Mouse (Mus musculus): Measurements from ENCODE around the gene Gpbar1. TPM values are rescaled to one million over a fixed set of nuclear protein-coding genes. Genes with fewer than 3 reads are reported as not detected.
"Not testable (repeated sequence)": the region's sequence is repeated elsewhere in the genome, so short reads cannot be mapped to it uniquely, and the experiment has no call there.

Gene Gpbar1
- total and polyA plus RNA-seq, 2 experiments = 0.11 TPM; not detected in 1

DNA sequence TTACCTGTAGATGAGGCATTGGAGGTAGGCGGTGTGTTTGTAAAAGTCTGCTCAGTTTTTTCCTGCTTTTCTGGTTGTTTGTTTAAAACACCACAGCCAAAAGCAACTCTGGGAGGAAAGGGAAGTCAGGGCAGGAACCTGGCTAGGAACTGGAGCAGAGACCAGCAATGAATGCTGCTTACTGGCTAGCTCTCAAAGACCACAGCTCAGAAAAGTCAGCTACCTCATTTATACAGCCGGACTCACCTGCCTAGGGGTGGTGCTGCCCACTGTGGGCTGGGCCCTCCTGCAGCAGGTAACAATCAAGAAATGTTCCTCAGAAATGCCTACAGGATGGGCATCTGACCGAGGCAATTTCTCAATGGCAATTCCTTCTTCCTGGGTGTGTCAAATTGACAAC, 36.4 kb downstream of the Gpbar1 start:
- H3K4me1 ChIP-seq (ENCODE audit: control insufficient read depth, insufficient read depth, low read length) = peaks cover 6% of the 10 kb centered on the region; the same call in 1 of the 2 replicates
- no peak for TF ChIP-seq CTCF (IDR thresholded peaks at IDR 0.05; ENCODE audit: low read depth, low read length)
- TF ChIP-seq POLR2A (IDR thresholded peaks at IDR 0.05; ENCODE audit: extremely low read depth, insufficient read depth, low read length) = no peak
- H3K27me3 ChIP-seq (ENCODE audit: control insufficient read depth, insufficient read depth, low read length) = no peaks in the 10 kb centered on the region
- no peak overlapping the region for H3K9ac ChIP-seq (ENCODE audit: low read depth, low read length)
- no peaks in the 10 kb centered on the region for H3K79me2 ChIP-seq (ENCODE audit: control insufficient read depth, insufficient read depth, low read length)
- no peak for DNase-seq (ENCODE audit: extremely low read depth, low read depth, low spot score)
- H3K27ac ChIP-seq (replicated peaks; ENCODE audit: insufficient read depth, low read depth, low read length) = no peak overlapping the region
- no peaks in the 10 kb centered on the region for H3K36me3 ChIP-seq (ENCODE audit: control insufficient read depth, insufficient read depth, low read length)
- H3K4me3 ChIP-seq (ENCODE audit: insufficient read depth, low read depth, low read length) = no peak overlapping the region
- 84% methylated on average over 3 of the region's 3 CpGs for WGBS

- H3K79me2 ChIP-seq (ENCODE audit: control insufficient read depth, insufficient read depth, low read length) = no peaks in the 10 kb centered on the region
- DNase-seq (ENCODE audit: extremely low read depth, low read depth, low spot score) = no peak
- H3K9ac ChIP-seq (ENCODE audit: low read depth, low read length) = no peak overlapping the region
- TF ChIP-seq CTCF (IDR thresholded peaks at IDR 0.05; ENCODE audit: low read depth, low read length) = no peak
- TF ChIP-seq POLR2A (IDR thresholded peaks at IDR 0.05; ENCODE audit: extremely low read depth, insufficient read depth, low read length) = no peak
- no peaks in the 10 kb centered on the region for H3K36me3 ChIP-seq (ENCODE audit: control insufficient read depth, insufficient read depth, low read length)
- H3K27ac ChIP-seq (replicated peaks; ENCODE audit: insufficient read depth, low read depth, low read length) = no peak overlapping the region
- 76% methylated on average over 4 of the region's 4 CpGs for WGBS
- H3K27me3 ChIP-seq (ENCODE audit: control insufficient read depth, insufficient read depth, low read length) = no peaks in the 10 kb centered on the region
- no peak overlapping the region for H3K4me3 ChIP-seq (ENCODE audit: insufficient read depth, low read depth, low read length)
- H3K4me1 ChIP-seq (ENCODE audit: control insufficient read depth, insufficient read depth, low read length) = peaks cover 6% of the 10 kb centered on the region; the same call in 1 of the 2 replicates
Measured at GRCm38 (mm10) chr1:74316114-74316827, 37.9 kb downstream of the Gpbar1 start.

GRCm38 (mm10) chr1:74318711-74319110, 40.4 kb downstream of the Gpbar1 start:
- Histone ChIP-seq H3K4me1 (ENCODE audit: control insufficient read depth, insufficient read depth, low read length) (peaks cover 6% of the 10 kb centered on the region; the same call in 1 of the 2 replicates), H3K27ac (replicated peaks; ENCODE audit: insufficient read depth, low read depth, low read length) (no peak overlapping the region), H3K4me3 (ENCODE audit: insufficient read depth, low read depth, low read length) (no peak overlapping the region), H3K27me3 (ENCODE audit: control insufficient read depth, insufficient read depth, low read length) (no peaks in the 10 kb centered on the region), H3K36me3 (ENCODE audit: control insufficient read depth, insufficient read depth, low read length) (no peaks in the 10 kb centered on the region), H3K79me2 (ENCODE audit: control insufficient read depth, insufficient read depth, low read length) (no peaks in the 10 kb centered on the region), H3K9ac (ENCODE audit: low read depth, low read length) (no peak overlapping the region)
- TF ChIP-seq CTCF (IDR thresholded peaks at IDR 0.05; ENCODE audit: low read depth, low read length) = no peak
- no peak for TF ChIP-seq POLR2A (IDR thresholded peaks at IDR 0.05; ENCODE audit: extremely low read depth, insufficient read depth, low read length)
- DNase-seq (ENCODE audit: extremely low read depth, low read depth, low spot score) = peak; percentile 51
- 21% methylated on average over 3 of the region's 3 CpGs for WGBS

GRCm38 (mm10) chr1:74321396-74321795, 43.0 kb downstream of the Gpbar1 start:
- H3K4me1 ChIP-seq (ENCODE audit: control insufficient read depth, insufficient read depth, low read length) = peaks cover 6% of the 10 kb centered on the region; the same call in 1 of the 2 replicates

DNA sequence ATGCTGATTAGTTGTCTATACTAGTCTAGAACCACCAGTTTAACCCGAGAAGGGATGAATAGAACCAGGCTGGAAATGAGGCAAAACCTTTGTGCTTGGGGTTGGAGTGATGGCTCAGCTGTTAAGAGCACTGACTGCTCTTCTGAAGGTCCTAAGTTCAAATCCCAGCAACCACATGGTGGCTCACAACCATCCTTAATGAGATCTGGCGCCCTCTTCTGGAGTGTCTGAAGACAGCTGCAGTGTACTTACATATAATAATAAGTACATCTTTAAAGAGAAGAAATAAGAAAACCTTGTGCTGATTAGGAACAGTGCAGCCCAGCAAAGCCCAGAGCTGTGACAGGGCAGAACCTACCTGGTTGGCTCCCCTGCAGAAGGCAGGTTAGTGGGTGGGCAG, 48.6 kb downstream of the Gpbar1 start:
- 97% methylated on average over 2 of the region's 2 CpGs for WGBS

More at GRCm38 (mm10) chr1:74321396-74321795, 43.0 kb downstream of the Gpbar1 start:
- no peak overlapping the region for H3K27ac ChIP-seq (replicated peaks; ENCODE audit: insufficient read depth, low read depth, low read length)
- 50% methylated on average over 3 of the region's 3 CpGs for WGBS
- H3K79me2 ChIP-seq (ENCODE audit: control insufficient read depth, insufficient read depth, low read length) = no peaks in the 10 kb centered on the region
- TF ChIP-seq CTCF (IDR thresholded peaks at IDR 0.05; ENCODE audit: low read depth, low read length) = no peak
- no peak for TF ChIP-seq POLR2A (IDR thresholded peaks at IDR 0.05; ENCODE audit: extremely low read depth, insufficient read depth, low read length)
- no peaks in the 10 kb centered on the region for H3K36me3 ChIP-seq (ENCODE audit: control insufficient read depth, insufficient read depth, low read length)
- H3K9ac ChIP-seq (ENCODE audit: low read depth, low read length) = no peak overlapping the region
- no peak overlapping the region for H3K4me3 ChIP-seq (ENCODE audit: insufficient read depth, low read depth, low read length)
- H3K27me3 ChIP-seq (ENCODE audit: control insufficient read depth, insufficient read depth, low read length) = no peaks in the 10 kb centered on the region
- DNase-seq (ENCODE audit: extremely low read depth, low read depth, low spot score) = no peak

More for the DNA sequence above, 48.6 kb downstream of the Gpbar1 start:
- not testable (repeated sequence) for H3K79me2 ChIP-seq (ENCODE audit: control insufficient read depth, insufficient read depth, low read length); H3K4me3 ChIP-seq (ENCODE audit: insufficient read depth, low read depth, low read length); H3K9ac ChIP-seq (ENCODE audit: low read depth, low read length); H3K27ac ChIP-seq (replicated peaks; ENCODE audit: insufficient read depth, low read depth, low read length); H3K27me3 ChIP-seq (ENCODE audit: control insufficient read depth, insufficient read depth, low read length); H3K36me3 ChIP-seq (ENCODE audit: control insufficient read depth, insufficient read depth, low read length); H3K4me1 ChIP-seq (ENCODE audit: control insufficient read depth, insufficient read depth, low read length); DNase-seq (ENCODE audit: extremely low read depth, low read depth, low spot score)

Other genes with a start within 250 kb of the Gpbar1 start
- 17.9 and 25.2 TPM in 2 replicates for gene Tns1, start 154.1 kb upstream of the Gpbar1 start, total RNA-seq (2014; rRNA removed)
- 42.1 and 47.9 TPM in 2 replicates for gene Tns1, start 154.1 kb upstream of the Gpbar1 start, polyA plus RNA-seq (2012; rRNA removed)
- gene Rufy4, start 153.0 kb upstream of the Gpbar1 start, total RNA-seq (2014; rRNA removed) = 0.20 and 0.37 TPM in 2 replicates
- 0.09 and 0.32 TPM in 2 replicates for gene Rufy4, start 153.0 kb upstream of the Gpbar1 start, polyA plus RNA-seq (2012; rRNA removed)
- 0.07 TPM in 1 of 2 replicates, not detected in the other for gene Cxcr2, start 124.6 kb upstream of the Gpbar1 start, total RNA-seq (2014; rRNA removed)
- 0.13 and 0.15 TPM in 2 replicates for gene Cxcr2, start 124.6 kb upstream of the Gpbar1 start, polyA plus RNA-seq (2012; rRNA removed)
- gene Cxcr1, start 83.9 kb upstream of the Gpbar1 start, total RNA-seq (2014; rRNA removed) = not detected in 2 replicates
- gene Cxcr1, start 83.9 kb upstream of the Gpbar1 start, polyA plus RNA-seq (2012; rRNA removed) = not detected in 2 replicates
- gene Arpc2, start 42.5 kb upstream of the Gpbar1 start, total RNA-seq (2014; rRNA removed) = 83.4 and 96.3 TPM in 2 replicates
- gene Arpc2, start 42.5 kb upstream of the Gpbar1 start, polyA plus RNA-seq (2012; rRNA removed) = 59.2 and 70.5 TPM in 2 replicates
- 112 and 115 TPM in 2 replicates for gene Aamp, start 6.2 kb downstream of the Gpbar1 start, total RNA-seq (2014; rRNA removed)
- 156 TPM in 2 replicates for gene Aamp, start 6.2 kb downstream of the Gpbar1 start, polyA plus RNA-seq (2012; rRNA removed)
- gene Pnkd, start 6.4 kb downstream of the Gpbar1 start, total RNA-seq (2014; rRNA removed) = 28.0 and 34.4 TPM in 2 replicates
- 130 and 138 TPM in 2 replicates for gene Pnkd, start 6.4 kb downstream of the Gpbar1 start, polyA plus RNA-seq (2012; rRNA removed)
- gene Tmbim1, start 27.1 kb downstream of the Gpbar1 start, total RNA-seq (2014; rRNA removed) = 26.1 and 31.5 TPM in 2 replicates
- gene Tmbim1, start 27.1 kb downstream of the Gpbar1 start, polyA plus RNA-seq (2012; rRNA removed) = 89.8 and 101 TPM in 2 replicates
- gene Catip, start 83.6 kb downstream of the Gpbar1 start, total RNA-seq (2014; rRNA removed) = 0.09 TPM in 1 of 2 replicates, not detected in the other
- 0.09 TPM in 1 of 2 replicates, not detected in the other for gene Catip, start 83.6 kb downstream of the Gpbar1 start, polyA plus RNA-seq (2012; rRNA removed)
- 17.5 and 23.4 TPM in 2 replicates for gene Slc11a1, start 96.6 kb downstream of the Gpbar1 start, total RNA-seq (2014; rRNA removed)
- gene Slc11a1, start 96.6 kb downstream of the Gpbar1 start, polyA plus RNA-seq (2012; rRNA removed) = 10.8 and 21.4 TPM in 2 replicates
- gene Ctdsp1, start 113.0 kb downstream of the Gpbar1 start, total RNA-seq (2014; rRNA removed) = 27.1 and 41.9 TPM in 2 replicates
- gene Ctdsp1, start 113.0 kb downstream of the Gpbar1 start, polyA plus RNA-seq (2012; rRNA removed) = 167 and 185 TPM in 2 replicates
- 0.13 and 0.18 TPM in 2 replicates for gene Vil1, start 130.8 kb downstream of the Gpbar1 start, total RNA-seq (2014; rRNA removed)
- gene Vil1, start 130.8 kb downstream of the Gpbar1 start, polyA plus RNA-seq (2012; rRNA removed) = 0.22 and 0.26 TPM in 2 replicates
- 8.5 and 10.5 TPM in 2 replicates for gene Cnot9, start 227.5 kb downstream of the Gpbar1 start, total RNA-seq (2014; rRNA removed)
- 9.6 and 10.7 TPM in 2 replicates for gene Cnot9, start 227.5 kb downstream of the Gpbar1 start, polyA plus RNA-seq (2012; rRNA removed)